Mouse (Mus musculus) CD4-positive, CD25-positive, alpha-beta regulatory T cell, adult 4 months (primary cell): ENCODE data around the gene Parva. TPM values are rescaled to one million over a fixed set of nuclear protein-coding genes. Genes with fewer than 3 reads are reported as not detected.
A peak's percentile ranks its signal among the peaks of the same experiment; 100 is the strongest.

Source experiments
- ATAC-seq: one replicate; pipeline ENCODE4 v1.8.0; 2017
- polyA plus RNA-seq, 2 experiments: library from polyadenylated mRNA; unstranded; fragments of 100-300 nt; shearing (Covaris generic); gene quantifications; one replicate each; pipeline ENCODE4 v1.2.1; 2017

Parva gene
- polyA plus RNA-seq, 2 experiments from 2014 or later = not detected

DNA sequence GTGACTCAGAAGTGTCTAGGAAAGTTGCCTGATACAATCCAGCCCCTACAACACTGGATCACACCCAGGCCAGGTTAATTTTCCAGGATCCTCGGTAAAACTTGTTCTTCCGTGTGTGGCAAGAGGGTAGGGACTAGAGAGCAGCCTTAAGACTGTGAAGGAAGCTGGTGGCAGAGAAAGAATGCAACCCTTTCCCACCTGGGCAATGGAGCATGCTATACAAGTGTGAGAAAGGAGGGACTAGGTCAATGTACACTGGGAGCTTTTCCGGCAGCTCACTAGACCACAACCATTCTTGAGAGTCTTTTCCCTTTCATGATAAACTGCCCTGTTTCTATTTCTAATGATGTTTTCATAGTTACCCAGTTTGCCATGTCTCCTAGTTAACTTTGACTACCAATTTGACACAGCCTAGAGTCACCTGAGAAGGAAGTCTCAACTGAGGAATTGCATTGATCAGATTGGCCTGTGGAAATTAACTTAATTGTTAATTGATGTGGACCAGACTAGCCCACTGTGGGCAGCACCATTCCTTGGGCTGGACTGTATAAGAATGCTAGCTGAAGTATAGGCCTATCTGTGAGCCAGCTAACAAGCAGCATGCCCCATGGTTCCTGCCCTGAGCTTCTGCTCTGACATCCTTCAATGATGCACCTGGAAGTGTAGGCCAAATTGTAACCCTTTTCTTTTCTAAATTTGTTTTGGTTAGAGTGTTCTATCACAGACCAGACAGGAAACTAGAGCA, 186.9 kb downstream of the Parva start:
- ATAC-seq = no peak

DNA sequence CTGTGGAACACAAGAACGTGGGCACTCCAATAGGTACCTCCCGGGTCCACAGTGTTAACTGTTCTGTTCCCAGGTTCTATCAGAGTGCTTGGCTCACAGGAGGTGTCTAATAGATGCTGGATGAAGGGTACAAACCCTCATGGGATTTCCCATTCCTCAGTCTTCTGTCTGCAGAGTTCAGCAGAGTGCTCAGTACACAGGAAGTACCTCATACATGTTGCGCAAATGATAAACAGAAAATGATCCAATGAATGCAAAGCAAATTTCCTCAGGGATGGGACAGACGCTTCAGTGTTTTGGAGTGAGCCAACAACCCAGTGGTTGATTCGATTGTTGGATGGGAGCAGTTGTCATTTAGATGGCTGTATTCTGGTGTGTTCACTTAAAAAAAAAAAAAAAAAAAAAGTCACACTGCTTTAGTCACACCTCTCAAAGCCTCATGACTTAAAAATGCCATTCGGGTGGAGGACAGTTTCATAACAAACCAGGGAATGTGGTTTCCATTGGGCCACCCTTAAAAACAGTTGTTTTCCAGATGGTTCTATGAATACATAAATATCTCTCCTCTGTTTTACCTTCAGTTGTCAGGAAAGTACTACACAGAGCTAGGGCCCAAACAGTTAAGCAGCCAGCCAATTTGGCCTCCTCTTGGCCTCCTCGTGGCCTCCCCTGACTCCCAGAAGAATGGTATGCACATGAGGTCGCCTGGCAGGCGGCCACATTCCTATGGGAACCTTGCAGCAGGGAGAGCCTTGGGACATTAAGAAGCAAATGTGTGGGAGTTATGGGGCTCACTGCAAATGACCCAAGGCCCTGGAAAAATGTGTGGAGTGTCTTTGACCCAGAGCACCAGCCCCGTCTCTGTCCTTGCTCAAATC, 187.7 kb downstream of the Parva start:
- ATAC-seq = no peak

DNA sequence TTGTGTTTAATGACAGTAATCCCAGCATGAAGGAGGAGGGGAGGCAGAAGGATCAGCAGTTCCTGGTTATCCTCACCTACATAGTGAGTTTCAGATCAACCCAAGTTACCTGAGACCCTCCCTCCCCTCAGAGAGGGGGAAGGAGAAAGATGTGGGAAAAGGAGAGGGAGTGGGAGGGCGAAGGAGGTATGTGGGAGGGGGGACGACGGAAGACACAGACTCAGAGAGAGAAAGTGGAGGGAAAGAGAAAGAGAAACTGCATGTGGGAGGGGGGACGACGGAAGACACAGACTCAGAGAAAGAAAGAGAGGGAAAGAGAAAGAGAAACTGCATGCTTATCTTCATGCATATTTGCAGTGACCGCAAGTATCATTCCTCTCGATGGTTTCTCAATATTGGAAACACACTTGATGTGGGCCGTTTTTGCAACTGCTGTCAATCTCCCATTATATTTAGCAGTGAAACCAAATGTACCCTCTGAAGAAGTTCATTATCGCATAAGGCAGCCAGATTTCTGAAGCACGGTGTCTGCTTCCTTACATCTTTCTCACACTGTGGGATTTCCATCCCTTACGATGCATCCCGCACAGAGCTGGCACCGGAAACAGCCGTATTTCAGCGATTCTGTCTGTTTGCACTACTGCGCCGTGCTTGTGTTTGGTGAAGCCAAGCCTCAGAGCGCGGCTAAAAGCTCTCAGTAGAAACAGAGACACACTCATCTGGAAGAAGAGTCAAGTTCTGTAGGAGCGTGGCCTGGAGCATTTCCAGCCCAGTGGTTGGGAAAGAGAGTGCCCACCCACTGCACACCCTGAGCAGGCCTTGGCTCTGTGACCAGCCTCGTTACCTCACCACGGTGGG, 193.2 kb downstream of the Parva start:
- ATAC-seq = peak; percentile 77

DNA sequence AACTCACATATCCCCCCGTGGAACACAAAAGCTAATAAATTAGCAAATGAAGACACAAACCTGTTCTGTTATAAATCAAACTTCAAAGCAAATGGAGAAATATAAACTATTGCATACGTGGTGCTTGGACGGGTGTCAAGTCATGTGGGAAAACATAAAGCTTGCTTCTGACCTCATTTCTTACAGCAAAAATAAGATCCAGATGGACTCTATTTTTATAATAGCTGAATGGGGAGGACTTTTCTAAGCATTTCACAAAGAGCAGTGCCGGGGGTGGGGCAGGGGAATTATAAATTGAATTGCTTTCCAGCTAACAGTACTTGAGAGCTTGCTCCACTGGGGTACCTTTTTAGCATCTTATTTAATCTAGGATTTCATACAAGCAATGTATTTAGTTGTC, 200.2 kb downstream of the Parva start:
- no peak for ATAC-seq

DNA sequence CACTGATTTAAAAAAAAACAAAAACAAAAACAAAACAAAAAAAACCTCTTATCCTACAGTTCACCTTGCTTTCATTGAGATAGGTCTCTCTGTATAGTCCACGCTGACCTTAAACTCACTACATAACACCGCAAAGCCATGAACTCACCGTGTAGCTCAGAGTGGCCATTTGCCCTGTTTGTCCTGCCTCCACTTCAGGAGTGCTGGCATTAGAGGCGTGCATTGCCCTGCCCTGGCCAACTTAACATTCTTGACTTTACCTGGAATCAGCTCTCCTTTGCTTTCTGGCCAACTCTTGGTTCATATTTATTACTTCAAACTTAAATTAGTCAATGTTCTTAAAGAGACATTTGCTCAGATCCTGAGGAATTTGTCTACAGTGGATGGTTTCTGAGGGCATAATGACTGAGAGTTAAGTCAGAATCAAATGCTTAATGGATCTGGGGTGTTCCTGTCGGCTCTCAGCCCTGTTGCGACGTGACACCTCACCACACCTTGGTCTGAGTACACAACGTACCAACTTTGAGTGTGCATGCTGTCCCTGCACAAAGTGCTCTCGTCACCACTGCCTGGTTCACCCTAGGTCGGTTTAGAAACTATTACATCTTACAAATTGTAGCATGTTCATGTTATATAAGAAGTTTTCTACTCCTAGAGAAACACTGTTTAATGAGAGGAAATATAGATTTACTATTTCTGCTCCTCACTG, 207.4 kb downstream of the Parva start:
- no peak for ATAC-seq

DNA sequence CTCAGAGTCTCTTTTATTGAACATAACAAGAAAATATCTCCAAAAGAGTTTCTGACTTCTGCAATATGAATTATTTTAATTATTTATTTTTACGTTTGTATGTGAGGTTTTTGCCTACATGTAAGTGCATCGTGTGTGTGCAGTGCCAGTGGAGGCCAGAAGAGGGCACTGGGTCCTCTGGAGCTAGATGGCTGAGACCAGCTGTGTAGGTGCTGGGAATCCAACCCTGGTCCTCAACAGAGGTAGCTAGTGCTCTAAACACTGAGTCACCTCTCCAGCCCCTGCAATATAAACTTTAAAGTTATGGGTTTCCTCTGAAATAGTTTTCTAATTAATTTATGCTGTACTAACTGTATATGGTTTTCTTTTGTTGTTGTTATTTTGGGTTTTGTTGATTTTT, 208.6 kb downstream of the Parva start:
- no peak for ATAC-seq

Other genes with a start within 250 kb of the Parva start
- 1 to 10 TPM; 2.1 to 2.4 TPM for gene Mical2, start 201.6 kb upstream of the Parva start, polyA plus RNA-seq